Mouse (Mus musculus) cerebellum, adult 2 months (tissue): ENCODE results near the gene Ffar3. TPM values are rescaled to one million over a fixed set of nuclear protein-coding genes. Genes with fewer than 3 reads are reported as not detected.

ENCODE experiments used
- DNase-seq, 2 experiments: peaks; one replicate each; pipeline ENCODE4 v3.0.0; 2021
- H3K27ac ChIP-seq: fragments of 200-500 bp; 2 replicates; pipeline ENCODE4 v1.5.1; 2012; ENCODE audit warnings: low read length, control low read depth, inconsistent platforms; ENCODE audit not compliant: insufficient read depth
- H3K27me3 ChIP-seq: fragments of 200-500 bp; 2 replicates; pipeline ENCODE4 v1.6.1; 2012; ENCODE audit warnings: inconsistent platforms, mild to moderate bottlenecking, low read length, moderate library complexity; ENCODE audit not compliant: control insufficient read depth, insufficient read depth
- H3K4me1 ChIP-seq: fragments of 200-500 bp; 2 replicates; pipeline ENCODE4 v1.6.1; 2011; ENCODE audit warnings: low read length; ENCODE audit not compliant: control insufficient read depth, insufficient read depth
- H3K4me3 ChIP-seq: fragments of 200-500 bp; replicated peaks from 2 replicates; pipeline ENCODE3; 2011; ENCODE audit warnings: mild to moderate bottlenecking, low read depth, low read length, control low read depth; ENCODE audit not compliant: insufficient read depth
- CTCF ChIP-seq: fragments of 200-500 bp; IDR thresholded peaks from 2 replicates; pipeline ENCODE4 v1.5.1; 2011; ENCODE audit warnings: low read depth, mild to moderate bottlenecking, control low read depth, low read length, moderate library complexity, borderline replicate concordance; ENCODE audit not compliant: insufficient read depth
- POLR2A ChIP-seq: fragments of 200-500 bp; IDR thresholded peaks from 2 replicates; pipeline ENCODE4 v1.6.1; 2011; ENCODE audit warnings: low read length, control low read depth, borderline replicate concordance; ENCODE audit not compliant: insufficient read depth
- WGBS: fragments of 180-500 bp; shearing (Covaris S2); methylation state at CpG from one replicate; pipeline ENCODE4 v1.1.7; 2018; 5-methylcytosine and 5-hydroxymethylcytosine counted together
- polyA plus RNA-seq: library from polyadenylated mRNA; depleted of rRNA; stranded (reverse); fragments of >200 nt; gene quantifications from 2 replicates; pipeline ENCODE4 v1.2.3, GENCODE M21; 2012; rRNA removed

The Ffar3 gene
- polyA plus RNA-seq, 1 experiment, result not detected

DNA sequence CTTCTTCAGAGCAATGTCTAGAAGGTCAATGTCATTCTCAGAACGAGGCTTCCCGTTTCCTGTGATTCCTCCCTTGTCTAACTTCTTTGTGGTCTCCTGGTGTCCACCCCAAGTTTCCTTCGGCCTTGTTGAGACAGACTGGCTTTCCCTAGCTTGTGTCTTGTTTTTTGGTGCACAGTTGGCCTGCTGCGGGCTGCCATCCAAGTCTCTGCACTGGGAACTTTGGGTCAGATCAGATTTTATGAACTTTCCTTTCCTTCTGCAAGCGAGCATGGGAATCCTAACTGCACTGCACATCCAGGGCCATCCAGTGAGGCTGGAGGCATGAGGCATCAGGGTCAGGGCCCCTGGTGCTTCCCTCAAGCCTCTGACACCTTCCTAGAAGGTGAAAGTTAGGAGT lies 34.4 kb downstream of the Ffar3 start:
- Histone ChIP-seq H3K4me3 (no peak overlapping the region), H3K4me1 (no peaks in the 10 kb centered on the region), H3K27ac (no peak overlapping the region), H3K27me3 (no peaks in the 10 kb centered on the region)
- TF ChIP-seq POLR2A, result no peak
- no peak for TF ChIP-seq CTCF
- WGBS, result 59% methylated on average over 5 of the region's 5 CpGs
- no peak for DNase-seq

DNA sequence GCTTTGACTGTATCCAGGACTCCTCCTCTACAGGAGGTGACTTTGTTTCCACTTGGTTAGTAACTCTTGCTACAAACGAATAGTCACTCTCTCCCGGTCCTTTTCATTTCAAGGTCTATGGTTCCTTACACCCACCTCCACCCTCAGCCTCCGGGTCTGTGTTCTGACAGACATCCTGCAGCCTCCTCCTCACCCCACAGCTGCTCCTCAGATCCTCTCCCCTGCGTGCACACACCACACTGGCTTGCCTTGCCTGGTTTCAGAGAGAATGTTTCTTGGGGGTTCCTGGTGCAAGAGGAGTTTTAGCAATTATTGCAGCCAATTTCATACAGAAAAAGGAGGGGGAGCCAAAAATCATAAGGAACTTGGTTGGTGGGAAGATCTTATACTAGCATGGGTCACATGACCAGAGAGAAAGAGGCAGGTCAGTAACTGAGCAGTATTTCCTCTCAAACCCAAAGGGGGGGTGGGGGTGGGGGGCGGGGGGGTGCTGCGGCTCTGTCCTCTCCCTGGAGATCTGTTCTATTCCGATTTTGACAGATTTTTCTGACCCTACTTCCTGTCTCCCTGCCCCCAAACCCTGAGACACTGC lies 35.0 kb downstream of the Ffar3 start:
- DNase-seq, result no peak
- Histone ChIP-seq H3K27me3 (no peaks in the 10 kb centered on the region), H3K4me3 (no peak overlapping the region), H3K4me1 (no peaks in the 10 kb centered on the region), H3K27ac (no peak overlapping the region)
- TF ChIP-seq CTCF (no peak), POLR2A (no peak)
- WGBS, result 44% methylated on average over 7 of the region's 7 CpGs

DNA sequence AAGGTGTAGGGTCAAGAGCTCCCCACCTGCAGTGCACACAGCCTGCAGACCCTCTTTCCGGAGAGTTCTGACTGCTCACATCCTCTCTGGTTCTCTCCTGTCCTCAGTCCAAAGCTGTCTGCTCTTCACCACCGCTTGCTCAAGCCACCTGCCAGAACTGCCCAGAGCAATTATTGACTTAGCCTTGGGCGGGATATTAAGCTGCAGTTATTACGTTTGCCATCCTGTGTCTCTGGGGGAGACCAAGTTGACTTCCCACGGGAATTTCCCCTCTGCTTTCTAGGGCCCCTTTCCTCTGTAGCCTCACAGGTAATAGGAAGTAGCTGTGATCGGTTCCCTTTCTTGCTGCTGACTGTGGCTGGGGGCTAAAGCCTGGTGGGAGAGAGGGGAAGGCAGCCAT lies 35.8 kb downstream of the Ffar3 start:
- Histone ChIP-seq H3K27ac (no peak overlapping the region), H3K27me3 (no peaks in the 10 kb centered on the region), H3K4me3 (no peak overlapping the region), H3K4me1 (no peaks in the 10 kb centered on the region)
- no peak for TF ChIP-seq CTCF
- no peak for TF ChIP-seq POLR2A
- DNase-seq, result no peak
- WGBS, result 36% methylated on average over 6 of the region's 6 CpGs

DNA sequence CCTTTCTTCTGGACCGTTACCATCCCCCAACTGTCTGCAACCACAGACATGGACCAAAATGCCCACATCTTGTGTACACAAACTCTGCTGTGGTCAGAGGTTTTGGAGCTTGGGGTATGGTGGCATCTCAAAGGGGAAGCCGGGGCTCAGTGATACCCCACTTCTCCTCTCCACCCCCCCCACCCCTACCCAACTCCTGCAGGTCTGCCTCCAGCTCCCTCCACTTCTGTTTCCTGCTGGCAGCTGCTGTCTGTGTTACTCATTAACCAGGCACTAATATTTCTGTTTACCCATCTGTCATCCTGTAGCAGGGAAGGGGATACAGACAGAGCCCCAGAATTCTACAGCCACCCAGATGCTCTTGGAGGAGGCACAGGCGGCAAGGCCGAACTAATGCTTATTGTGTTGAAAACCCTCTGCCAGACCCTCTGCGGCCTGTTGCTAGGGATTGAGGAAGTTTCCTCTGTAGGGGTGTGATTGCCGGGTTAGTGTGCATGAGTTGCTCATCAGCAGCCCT lies 43.6 kb downstream of the Ffar3 start:
- no peaks in the 10 kb centered on the region for H3K27me3 ChIP-seq
- 18% methylated on average over 6 of the region's 6 CpGs for WGBS
- H3K27ac ChIP-seq, result no peak overlapping the region
- no peaks in the 10 kb centered on the region for H3K4me1 ChIP-seq
- DNase-seq, result no peak
- TF ChIP-seq POLR2A, result no peak
- no peak overlapping the region for H3K4me3 ChIP-seq

DNA sequence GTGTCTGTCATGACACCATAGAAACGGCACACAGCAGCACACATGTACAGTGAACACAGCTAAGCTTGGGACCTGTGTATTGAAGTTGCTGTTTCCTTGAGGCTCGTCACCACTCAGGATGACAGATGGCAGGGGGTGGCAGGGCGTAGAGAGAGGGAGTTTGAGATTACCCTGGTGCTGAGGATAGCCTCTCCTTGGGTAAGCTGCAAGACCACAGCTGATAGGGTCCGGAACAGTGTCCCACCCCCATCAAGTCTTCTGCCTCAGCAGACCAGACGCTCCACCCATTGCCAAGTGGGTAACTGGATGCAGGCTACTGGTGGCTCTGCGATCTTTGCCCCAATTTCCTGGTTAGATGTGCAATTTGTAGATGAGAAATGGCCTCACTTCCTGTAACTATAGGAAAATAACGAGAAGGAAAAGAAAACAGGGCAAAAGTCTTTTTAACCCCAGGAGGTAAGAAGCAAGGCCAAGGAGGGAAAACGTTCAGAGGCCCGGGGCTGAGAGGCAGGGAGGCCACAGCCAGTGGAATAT lies 44.2 kb downstream of the Ffar3 start:
- Histone ChIP-seq H3K27me3 (no peaks in the 10 kb centered on the region), H3K27ac (no peak overlapping the region), H3K4me1 (no peaks in the 10 kb centered on the region), H3K4me3 (no peak overlapping the region)
- TF ChIP-seq CTCF (no peak), POLR2A (no peak)
- no peak for DNase-seq
- WGBS, result 21% methylated on average over 9 of the region's 9 CpGs

DNA sequence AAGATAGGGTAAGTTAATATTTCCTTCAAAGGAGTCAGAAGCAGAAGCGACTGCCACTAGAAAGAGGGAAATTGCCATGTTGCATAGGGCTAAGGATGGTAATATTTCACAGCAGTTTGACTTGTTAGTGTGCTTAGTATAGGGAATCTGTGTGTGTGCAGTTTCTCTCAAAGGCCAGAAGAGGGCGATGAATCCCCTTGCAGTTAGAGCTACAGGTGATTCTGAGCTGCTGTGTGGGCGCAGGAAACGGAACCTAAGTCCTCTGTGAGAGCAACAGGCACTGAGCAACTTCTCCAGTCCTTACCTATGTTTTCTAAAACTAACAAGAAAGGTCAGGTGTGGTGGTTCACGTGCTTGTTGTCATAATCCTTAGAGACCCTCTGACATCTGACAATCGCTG lies 45.7 kb downstream of the Ffar3 start:
- no peaks in the 10 kb centered on the region for H3K4me1 ChIP-seq
- no peak for DNase-seq
- H3K27ac ChIP-seq, result no peak overlapping the region
- no peaks in the 10 kb centered on the region for H3K27me3 ChIP-seq
- no peak overlapping the region for H3K4me3 ChIP-seq
- WGBS, result 63% methylated on average over 6 of the region's 6 CpGs
- no peak for TF ChIP-seq CTCF
- TF ChIP-seq POLR2A, result no peak

DNA sequence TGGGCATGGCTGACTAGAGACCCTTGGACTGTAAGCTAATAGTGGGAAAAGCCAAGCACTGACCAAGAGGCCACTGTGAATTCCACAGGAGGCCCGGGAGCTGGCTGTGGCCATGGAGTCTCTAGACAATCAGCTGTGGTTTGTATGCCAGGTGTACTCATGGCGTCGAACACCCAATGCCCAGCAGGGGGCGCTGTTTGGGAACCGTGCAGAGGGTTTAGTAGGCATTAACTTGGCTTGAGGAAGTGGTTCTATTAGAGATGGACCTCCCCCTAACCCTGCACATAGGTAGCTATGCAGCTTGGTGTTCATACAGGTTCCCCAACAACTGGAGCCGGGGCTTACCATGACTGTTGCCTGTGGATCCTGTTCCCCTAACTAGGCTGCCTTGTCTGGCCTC lies 50.1 kb downstream of the Ffar3 start:
- H3K4me3 ChIP-seq, result no peak overlapping the region
- WGBS, result 49% methylated on average over 6 of the region's 6 CpGs
- H3K27ac ChIP-seq, result no peak overlapping the region
- TF ChIP-seq POLR2A (no peak), CTCF (0 out of 2 replicates have a peak, but pooled peaks have one; percentile 13)
- H3K27me3 ChIP-seq, result no peaks in the 10 kb centered on the region
- no peaks in the 10 kb centered on the region for H3K4me1 ChIP-seq
- no peak for DNase-seq

Other genes with a start within 250 kb of the Ffar3 start
- gene Upk1a, start 243.3 kb downstream of the Ffar3 start, polyA plus RNA-seq, result 2.0 and 2.2 TPM in 2 replicates
- gene Cox6b1, start 230.0 kb downstream of the Ffar3 start, polyA plus RNA-seq, result 1,224 and 1,255 TPM in 2 replicates
- gene Etv2, start 220.3 kb downstream of the Ffar3 start, polyA plus RNA-seq, result not detected in 2 replicates
- 66.6 and 69.5 TPM in 2 replicates for gene Rbm42, start 205.9 kb downstream of the Ffar3 start, polyA plus RNA-seq
- 16.4 and 17.1 TPM in 2 replicates for gene Haus5, start 191.2 kb downstream of the Ffar3 start, polyA plus RNA-seq
- gene Pmis2, start 184.6 kb downstream of the Ffar3 start, polyA plus RNA-seq, result not detected in 2 replicates
- gene 2200002J24Rik, start 157.3 kb downstream of the Ffar3 start, polyA plus RNA-seq, result not detected in 2 replicates
- gene Atp4a, start 144.0 kb downstream of the Ffar3 start, polyA plus RNA-seq, result 0.33 and 0.39 TPM in 2 replicates
- 247 TPM in 2 replicates for gene Tmem147, start 126.6 kb downstream of the Ffar3 start, polyA plus RNA-seq
- gene Gapdhs, start 112.5 kb downstream of the Ffar3 start, polyA plus RNA-seq, result not detected in 2 replicates
- gene Sbsn, start 104.7 kb downstream of the Ffar3 start, polyA plus RNA-seq, result 6.3 and 6.9 TPM in 2 replicates
- gene Dmkn, start 92.4 kb downstream of the Ffar3 start, polyA plus RNA-seq, result 1.4 and 1.8 TPM in 2 replicates
- not detected in 2 replicates for gene Krtdap, start 68.3 kb downstream of the Ffar3 start, polyA plus RNA-seq
- gene Ffar2, start 32.4 kb downstream of the Ffar3 start, polyA plus RNA-seq, result 0.03 TPM in 1 of 2 replicates, not detected in the other
- not detected in 2 replicates for gene Ffar1, start 5.4 kb upstream of the Ffar3 start, polyA plus RNA-seq
- gene Cd22, start 24.2 kb upstream of the Ffar3 start, polyA plus RNA-seq, result 0.11 and 0.19 TPM in 2 replicates
- 683 and 783 TPM in 2 replicates for gene Mag, start 58.7 kb upstream of the Ffar3 start, polyA plus RNA-seq
- gene Hamp2, start 68.5 kb upstream of the Ffar3 start, polyA plus RNA-seq, result not detected in 2 replicates
- not detected in 2 replicates for gene Hamp, start 87.9 kb upstream of the Ffar3 start, polyA plus RNA-seq
- 226 and 230 TPM in 2 replicates for gene Usf2, start 100.6 kb upstream of the Ffar3 start, polyA plus RNA-seq
- gene Lsr, start 117.3 kb upstream of the Ffar3 start, polyA plus RNA-seq, result 9.2 and 9.4 TPM in 2 replicates
- 0.13 and 0.29 TPM in 2 replicates for gene Fam187b, start 117.6 kb upstream of the Ffar3 start, polyA plus RNA-seq
- gene Fxyd5, start 186.3 kb upstream of the Ffar3 start, polyA plus RNA-seq, result 9.0 and 14.8 TPM in 2 replicates
- gene Fxyd7, start 195.3 kb upstream of the Ffar3 start, polyA plus RNA-seq, result 72.5 and 99.7 TPM in 2 replicates
- gene Fxyd1, start 201.0 kb upstream of the Ffar3 start, polyA plus RNA-seq, result 202 and 222 TPM in 2 replicates
- gene Lgi4, start 203.2 kb upstream of the Ffar3 start, polyA plus RNA-seq, result 48.9 and 54.2 TPM in 2 replicates
- 1.3 and 1.4 TPM in 2 replicates for gene Fxyd3, start 220.5 kb upstream of the Ffar3 start, polyA plus RNA-seq